Mouse (Mus musculus): ENCODE data around the gene Gch1. TPM values are rescaled to one million over a fixed set of nuclear protein-coding genes. Genes with fewer than 3 reads are reported as not detected.

Gene Gch1
- polyA plus RNA-seq, 1 experiment: 18.8 TPM

- Histone ChIP-seq H3K4me3 (replicated peaks; ENCODE audit: control insufficient read depth, low read depth, low read length) (no peak overlapping the region), H3K27ac (ENCODE audit: control insufficient read depth, insufficient read depth, low read depth, low read length, poor library complexity) (no peak overlapping the region), H3K4me1 (ENCODE audit: control insufficient read depth, insufficient read depth, low read length) (peaks cover 3% of the 10 kb centered on the region)
- TF ChIP-seq POLR2A (IDR thresholded peaks at IDR 0.05; ENCODE audit: borderline replicate concordance, control insufficient read depth, low read depth, low read length) (no peak), CTCF (IDR thresholded peaks at IDR 0.05; ENCODE audit: control insufficient read depth, insufficient read depth, low read length) (no peak)
- 60% methylated on average over 11 of the region's 11 CpGs for WGBS
Measured at GRCm38 (mm10) chr14:47181497-47182290, 7.5 kb downstream of the Gch1 start.

- TF ChIP-seq CTCF (IDR thresholded peaks at IDR 0.05; ENCODE audit: control insufficient read depth, insufficient read depth, low read length) (no peak), POLR2A (IDR thresholded peaks at IDR 0.05; ENCODE audit: borderline replicate concordance, control insufficient read depth, low read depth, low read length) (no peak)
- WGBS: 90% methylated on average over 5 of the region's 5 CpGs
Measured at GRCm38 (mm10) chr14:47178851-47179250, 10.4 kb downstream of the Gch1 start.

GRCm38 (mm10) chr14:47177846-47178414 lies 11.3 kb downstream of the Gch1 start:
- Histone ChIP-seq H3K4me3 (replicated peaks; ENCODE audit: control insufficient read depth, low read depth, low read length) (no peak overlapping the region), H3K27ac (ENCODE audit: control insufficient read depth, insufficient read depth, low read depth, low read length, poor library complexity) (0 out of 2 replicates have a peak overlapping the region, but pooled peaks have one; percentile 22), H3K4me1 (ENCODE audit: control insufficient read depth, insufficient read depth, low read length) (peaks cover 3% of the 10 kb centered on the region)
- 8% methylated on average over 13 of the region's 13 CpGs for WGBS
- TF ChIP-seq CTCF (IDR thresholded peaks at IDR 0.05; ENCODE audit: control insufficient read depth, insufficient read depth, low read length) (no peak), POLR2A (IDR thresholded peaks at IDR 0.05; ENCODE audit: borderline replicate concordance, control insufficient read depth, low read depth, low read length) (no peak)

More at GRCm38 (mm10) chr14:47178851-47179250, 10.4 kb downstream of the Gch1 start:
- H3K4me1 ChIP-seq (ENCODE audit: control insufficient read depth, insufficient read depth, low read length): peaks cover 3% of the 10 kb centered on the region
- no peak overlapping the region for H3K27ac ChIP-seq (ENCODE audit: control insufficient read depth, insufficient read depth, low read depth, low read length, poor library complexity)
- no peak overlapping the region for H3K4me3 ChIP-seq (replicated peaks; ENCODE audit: control insufficient read depth, low read depth, low read length)

GRCm38 (mm10) chr14:47176226-47176625 lies 13.0 kb downstream of the Gch1 start:
- WGBS: 93% methylated on average over 5 of the region's 5 CpGs
- TF ChIP-seq CTCF (IDR thresholded peaks at IDR 0.05; ENCODE audit: control insufficient read depth, insufficient read depth, low read length) (no peak), POLR2A (IDR thresholded peaks at IDR 0.05; ENCODE audit: borderline replicate concordance, control insufficient read depth, low read depth, low read length) (no peak)
- Histone ChIP-seq H3K4me3 (replicated peaks; ENCODE audit: control insufficient read depth, low read depth, low read length) (no peak overlapping the region), H3K27ac (ENCODE audit: control insufficient read depth, insufficient read depth, low read depth, low read length, poor library complexity) (no peak overlapping the region), H3K4me1 (ENCODE audit: control insufficient read depth, insufficient read depth, low read length) (peaks cover 5% of the 10 kb centered on the region)

GRCm38 (mm10) chr14:47175136-47175535 lies 14.1 kb downstream of the Gch1 start:
- Histone ChIP-seq H3K27ac (ENCODE audit: control insufficient read depth, insufficient read depth, low read depth, low read length, poor library complexity) (no peak overlapping the region), H3K4me3 (replicated peaks; ENCODE audit: control insufficient read depth, low read depth, low read length) (no peak overlapping the region), H3K4me1 (ENCODE audit: control insufficient read depth, insufficient read depth, low read length) (peaks cover 5% of the 10 kb centered on the region)
- TF ChIP-seq POLR2A (IDR thresholded peaks at IDR 0.05; ENCODE audit: borderline replicate concordance, control insufficient read depth, low read depth, low read length) (no peak), CTCF (IDR thresholded peaks at IDR 0.05; ENCODE audit: control insufficient read depth, insufficient read depth, low read length) (no peak)
- WGBS: 91% methylated on average over 5 of the region's 5 CpGs

- under 1% methylated on average over 5 of the region's 5 CpGs for WGBS
- no peak for TF ChIP-seq CTCF (IDR thresholded peaks at IDR 0.05; ENCODE audit: control insufficient read depth, insufficient read depth, low read length)
- TF ChIP-seq POLR2A (IDR thresholded peaks at IDR 0.05; ENCODE audit: borderline replicate concordance, control insufficient read depth, low read depth, low read length): no peak
- Histone ChIP-seq H3K4me1 (ENCODE audit: control insufficient read depth, insufficient read depth, low read length) (peaks cover 2% of the 10 kb centered on the region), H3K27ac (ENCODE audit: control insufficient read depth, insufficient read depth, low read depth, low read length, poor library complexity) (no peak overlapping the region), H3K4me3 (replicated peaks; ENCODE audit: control insufficient read depth, low read depth, low read length) (no peak overlapping the region)
Measured at GRCm38 (mm10) chr14:47172073-47172472, 17.1 kb downstream of the Gch1 start.

- 59% methylated on average over 3 of the region's 3 CpGs for WGBS
- H3K4me3 ChIP-seq (replicated peaks; ENCODE audit: control insufficient read depth, low read depth, low read length): no peak overlapping the region
- no peak for TF ChIP-seq POLR2A (IDR thresholded peaks at IDR 0.05; ENCODE audit: borderline replicate concordance, control insufficient read depth, low read depth, low read length)
- no peak for TF ChIP-seq CTCF (IDR thresholded peaks at IDR 0.05; ENCODE audit: control insufficient read depth, insufficient read depth, low read length)
- H3K4me1 ChIP-seq (ENCODE audit: control insufficient read depth, insufficient read depth, low read length): peaks cover 2% of the 10 kb centered on the region
- H3K27ac ChIP-seq (ENCODE audit: control insufficient read depth, insufficient read depth, low read depth, low read length, poor library complexity): no peak overlapping the region
Measured at GRCm38 (mm10) chr14:47170499-47171109, 18.6 kb downstream of the Gch1 start.
